Mouse (Mus musculus) liver, embryonic 14.5 days (tissue): ENCODE results near the gene S100a4. TPM values are rescaled to one million over a fixed set of nuclear protein-coding genes. Genes with fewer than 3 reads are reported as not detected.

Experiments used
- ATAC-seq: fragments of 200-750 bp; cut with Nextera tagmentation; 2 replicates; pipeline ENCODE4 v1.8.0; 2017; ENCODE audit warnings: moderate number of reproducible peaks, mild to moderate bottlenecking, moderate library complexity; ENCODE audit not compliant: insufficient read depth
- DNase-seq, 3 experiments: peaks; one replicate each; pipeline ENCODE4 v3.0.0-alpha.2; 2012 to 2013; ENCODE audit warnings: low read depth in 3 of 3, low spot score in 3 of 3
- H3K27ac ChIP-seq: fragments of 300-500 bp; sonication (generic); 2 replicates; pipeline ENCODE4 v1.5.1; 2014; ENCODE audit warnings: moderate library complexity, mild to moderate bottlenecking, control low read depth, inconsistent platforms
- H3K27me3 ChIP-seq: fragments of 300-500 bp; sonication (generic); 2 replicates; pipeline ENCODE4 v1.6.1; 2014; ENCODE audit warnings: mild to moderate bottlenecking, low read length, moderate library complexity; ENCODE audit not compliant: control insufficient read depth, insufficient read depth
- H3K36me3 ChIP-seq: fragments of 300-500 bp; sonication (generic); replicated peaks from 2 replicates; pipeline ENCODE4 v1.6.1; 2014; ENCODE audit warnings: low read depth; ENCODE audit not compliant: control insufficient read depth, insufficient read depth
- H3K4me1 ChIP-seq, 2 experiments: fragments of 200-500 bp in 1 of 2; fragments of 300-500 bp in 1 of 2; sonication (generic) in 1 of 2; replicated peaks; 2 replicates each; pipeline ENCODE4 v1.6.1; 2012 to 2014; ENCODE audit warnings: antibody characterized with exemption in 1 of 2, inconsistent platforms in 1 of 2, low read length in 1 of 2; ENCODE audit not compliant: control insufficient read depth in 2 of 2, insufficient read depth in 2 of 2
- H3K4me2 ChIP-seq: fragments of 300-500 bp; sonication (generic); 2 replicates; pipeline ENCODE4 v1.6.1; 2014; ENCODE audit warnings: low read depth, mild to moderate bottlenecking, control low read depth, moderate library complexity
- H3K4me3 ChIP-seq, 2 experiments: fragments of 200-500 bp in 1 of 2; fragments of 300-500 bp in 1 of 2; sonication (generic) in 1 of 2; 2 replicates each; pipeline ENCODE4 v1.5.1; 2012 to 2014; ENCODE audit warnings: low read depth in 2 of 2, low read length in 2 of 2, mild to moderate bottlenecking in 2 of 2, control low read depth in 1 of 2, inconsistent platforms in 1 of 2, moderate library complexity in 1 of 2; ENCODE audit not compliant: insufficient read depth in 1 of 2
- H3K9ac ChIP-seq: fragments of 300-500 bp; sonication (generic); replicated peaks from 2 replicates; pipeline ENCODE4 v1.6.1; 2014; ENCODE audit warnings: mild to moderate bottlenecking, control low read depth, moderate library complexity
- H3K9me3 ChIP-seq: fragments of 300-500 bp; sonication (generic); 2 replicates; pipeline ENCODE4 v1.6.1; 2016; ENCODE audit warnings: low read length, mixed read lengths; ENCODE audit not compliant: control insufficient read depth
- CTCF ChIP-seq: IDR thresholded peaks from 2 replicates; pipeline ENCODE4 v1.5.1; 2016; ENCODE audit warnings: antibody characterized with exemption, low read depth, control low read depth
- EP300 ChIP-seq: IDR thresholded peaks from 2 replicates; pipeline ENCODE4 v1.6.1; 2016; ENCODE audit warnings: antibody characterized with exemption, low read depth
- WGBS: fragments of 180-500 bp; shearing (Covaris S2); extraction: QIAGEN DNeasy Blood & Tissue Kit; methylation state at CpG from one replicate; pipeline ENCODE4 v1.1.7; 2014; ENCODE audit not compliant: insufficient replicate concordance; 5-methylcytosine and 5-hydroxymethylcytosine counted together
- polyA plus RNA-seq, 2 experiments: library from polyadenylated mRNA; depleted of rRNA in 1 of 2; stranded (reverse) in 1 of 2; unstranded in 1 of 2; fragments of >200 nt; fragmentation: Nextera tagmentation in 1 of 2; extraction: Ambion mirVana in 1 of 2; gene quantifications; 2 replicates each; pipeline versions ENCODE4 v1.2.1 to v1.2.3; 2012 to 2014

Gene S100a4
- polyA plus RNA-seq, 2 experiments, result 1.0 to 2.0 TPM

DNA sequence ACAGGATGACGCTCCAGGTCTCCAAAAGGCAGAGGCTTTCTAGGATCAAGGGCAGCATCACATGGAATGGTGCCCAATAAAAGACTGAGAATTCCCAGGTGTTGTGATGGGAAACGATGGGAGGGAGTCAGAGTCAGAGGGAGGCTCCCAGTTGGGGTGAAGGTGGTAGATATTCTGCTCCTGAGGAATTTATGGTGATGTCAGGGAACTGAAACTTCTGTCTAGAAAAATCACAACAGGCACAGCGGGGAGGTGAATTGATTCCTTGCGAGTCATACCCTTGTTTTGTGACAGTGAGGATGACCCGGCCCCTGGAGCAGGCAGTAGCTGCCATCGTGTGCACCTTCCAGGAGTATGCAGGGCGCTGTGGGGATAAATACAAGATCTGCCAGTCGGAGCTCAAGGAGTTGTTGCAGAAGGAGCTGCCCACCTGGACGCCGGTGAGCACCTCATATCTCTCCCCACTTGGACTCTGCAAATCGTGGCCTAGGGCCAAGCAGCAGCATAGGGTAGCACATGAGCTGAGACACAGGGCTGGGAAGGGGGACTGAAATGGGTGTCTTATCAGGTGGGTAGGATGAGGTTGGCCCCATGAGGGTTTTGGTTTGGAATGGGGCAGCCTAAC, 2.0 kb upstream of the S100a4 start, which contains the start of gene Gm42674:
TSS of gene Gm42674 (plus strand) at position 419 of the 625 bp plus-strand sequence.
- Histone ChIP-seq H3K4me2 (no peak within 1 kb of the TSS), H3K27me3 (no peaks in the 10 kb centered on the region), H3K9ac (no peak within 1 kb of the TSS), H3K4me1 (peaks cover 0 to 3% of the 10 kb centered on the region in 2 experiments; a peak in 1 of 4 replicates), H3K4me3 (no peak within 1 kb of the TSS), H3K9me3 (no peaks in the 10 kb centered on the region), H3K36me3 (no peaks in the 10 kb centered on the region), H3K27ac (no peak within 1 kb of the TSS)
- TF ChIP-seq CTCF (no peak), EP300 (no peak)
- ATAC-seq (no peak), DNase-seq (no peak)
- 68% methylated on average over 11 of the region's 11 CpGs for WGBS

DNA sequence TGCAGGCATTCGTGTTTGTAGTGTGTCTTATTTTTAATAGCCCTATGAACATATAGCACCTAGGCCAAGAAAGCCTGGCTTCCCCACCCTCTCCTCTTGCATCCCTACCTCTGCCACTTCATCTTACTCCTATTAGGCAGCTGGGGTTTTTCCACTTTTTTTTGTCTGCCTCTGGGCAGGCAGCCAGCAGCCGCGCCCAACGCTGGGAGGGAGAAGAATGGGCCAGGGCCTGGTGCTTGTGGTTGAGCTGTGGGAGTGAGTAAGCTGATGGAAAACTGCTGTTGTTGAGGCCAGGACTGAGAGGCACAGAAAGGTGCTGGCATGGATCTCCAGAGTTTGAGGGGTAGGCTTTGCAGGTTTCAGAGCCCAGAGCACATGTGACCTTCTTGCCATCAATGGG, 845 bp downstream of the S100a4 start:
- 43% methylated on average over 4 of the region's 4 CpGs for WGBS
- no peak overlapping the region for H3K27ac ChIP-seq
- ATAC-seq, result no peak
- no peaks in the 10 kb centered on the region for H3K9me3 ChIP-seq
- no peak overlapping the region for H3K4me3 ChIP-seq
- no peaks in the 10 kb centered on the region for H3K27me3 ChIP-seq
- TF ChIP-seq EP300, result no peak
- TF ChIP-seq CTCF, result no peak
- H3K9ac ChIP-seq, result no peak overlapping the region
- no peak for DNase-seq
- H3K4me1 ChIP-seq, result peaks cover 0 to 3% of the 10 kb centered on the region in 2 experiments; a peak in 1 of 4 replicates
- H3K36me3 ChIP-seq, result no peaks in the 10 kb centered on the region
- no peak overlapping the region for H3K4me2 ChIP-seq

- no peak for DNase-seq
- Histone ChIP-seq H3K27me3 (no peaks in the 10 kb centered on the region), H3K4me3 (no peak overlapping the region), H3K36me3 (no peaks in the 10 kb centered on the region), H3K9me3 (no peaks in the 10 kb centered on the region), H3K9ac (no peak overlapping the region), H3K4me2 (no peak overlapping the region), H3K4me1 (peaks cover 0 to 3% of the 10 kb centered on the region in 2 experiments; a peak in 1 of 4 replicates), H3K27ac (no peak overlapping the region)
- ATAC-seq, result no peak
- 17% methylated on average over 3 of the region's 3 CpGs for WGBS
- no peak for TF ChIP-seq EP300
- no peak for TF ChIP-seq CTCF
Measured at GRCm38 (mm10) chr3:90605049-90605448, 1.5 kb downstream of the S100a4 start.

GRCm38 (mm10) chr3:90605736-90606135, 2.2 kb downstream of the S100a4 start:
- WGBS, result 51% methylated on average over 2 of the region's 2 CpGs
- H3K27ac ChIP-seq, result no peak overlapping the region

DNA sequence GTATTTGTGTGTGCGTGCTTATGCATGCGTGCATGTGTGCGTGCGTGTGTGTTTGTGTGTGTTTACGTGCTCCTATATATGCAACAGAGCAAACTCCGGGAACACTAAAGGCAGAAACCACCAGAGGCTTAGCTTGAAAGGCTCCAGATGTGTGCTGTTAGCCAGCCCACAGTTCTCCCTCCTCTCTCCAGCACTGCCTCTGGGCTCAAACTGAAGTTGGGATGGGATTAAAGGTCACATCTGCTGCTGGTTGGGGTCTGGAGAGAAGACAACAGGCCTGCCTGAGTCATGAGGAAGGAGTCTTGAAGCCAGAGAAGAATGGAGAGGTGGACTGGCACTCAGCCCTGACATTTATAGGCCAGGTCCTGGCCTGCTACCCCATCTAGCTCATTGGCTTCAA, 2.6 kb downstream of the S100a4 start:
- WGBS, result 81% methylated on average over 6 of the region's 6 CpGs
- no peak for TF ChIP-seq EP300
- no peak for TF ChIP-seq CTCF
- peaks cover 0 to 3% of the 10 kb centered on the region in 2 experiments; a peak in 1 of 4 replicates for H3K4me1 ChIP-seq
- H3K27ac ChIP-seq, result no peak overlapping the region
- no peak overlapping the region for H3K9ac ChIP-seq
- no peak overlapping the region for H3K4me3 ChIP-seq
- no peaks in the 10 kb centered on the region for H3K36me3 ChIP-seq
- H3K9me3 ChIP-seq, result no peaks in the 10 kb centered on the region
- DNase-seq (no peak), ATAC-seq (no peak)
- no peak overlapping the region for H3K4me2 ChIP-seq
- no peaks in the 10 kb centered on the region for H3K27me3 ChIP-seq

More at GRCm38 (mm10) chr3:90605736-90606135, 2.2 kb downstream of the S100a4 start:
- DNase-seq, result no peak
- Histone ChIP-seq H3K4me3 (no peak overlapping the region), H3K9ac (no peak overlapping the region), H3K4me2 (no peak overlapping the region), H3K36me3 (no peaks in the 10 kb centered on the region), H3K9me3 (no peaks in the 10 kb centered on the region), H3K27me3 (no peaks in the 10 kb centered on the region), H3K4me1 (peaks cover 0 to 3% of the 10 kb centered on the region in 2 experiments; a peak in 1 of 4 replicates)
- TF ChIP-seq EP300, result no peak
- TF ChIP-seq CTCF, result no peak
- no peak for ATAC-seq
